Mouse (Mus musculus) gastrocnemius, postnatal 14 days (tissue): ENCODE results near the gene Mfsd4b1. TPM values are rescaled to one million over a fixed set of nuclear protein-coding genes. Genes with fewer than 3 reads are reported as not detected.
A peak's percentile ranks its signal among the peaks of the same experiment; 100 is the strongest.

Experiments used
- DNase-seq: peaks from one replicate; pipeline ENCODE4 v3.0.0; 2021; ENCODE audit warnings: mixed read lengths
- intact Hi-C: fragments of 180-260 bp; cut with DNase I; formaldehyde crosslinking; loops from one replicate; pipeline ENCODE4 v1.15.1; 2025; ENCODE audit warnings: low total_unique reads
- long read RNA-seq, 2 experiments: library from polyadenylated mRNA; stranded (forward); transcript quantifications; one replicate each; pipeline ENCODE4 v2.0.0; 2021
- total RNA-seq, 2 experiments: library from RNA; stranded (reverse); gene quantifications; 2 replicates each; pipeline ENCODE4 v1.2.3; 2021

Gene Mfsd4b1
- under 1 TPM; 0.39 to 0.60 TPM for total RNA-seq
- long read RNA-seq, experiment 1, partial matches to known transcripts: 0 of 8 reads
- long read RNA-seq, experiment 1, other reads (novel, unspliced or antisense): 6 of 8 reads
- long read RNA-seq, experiment 2, partial matches to known transcripts: 0 of 1 reads
- long read RNA-seq, experiment 2, other reads (novel, unspliced or antisense): 1 of 1 reads

DNA sequence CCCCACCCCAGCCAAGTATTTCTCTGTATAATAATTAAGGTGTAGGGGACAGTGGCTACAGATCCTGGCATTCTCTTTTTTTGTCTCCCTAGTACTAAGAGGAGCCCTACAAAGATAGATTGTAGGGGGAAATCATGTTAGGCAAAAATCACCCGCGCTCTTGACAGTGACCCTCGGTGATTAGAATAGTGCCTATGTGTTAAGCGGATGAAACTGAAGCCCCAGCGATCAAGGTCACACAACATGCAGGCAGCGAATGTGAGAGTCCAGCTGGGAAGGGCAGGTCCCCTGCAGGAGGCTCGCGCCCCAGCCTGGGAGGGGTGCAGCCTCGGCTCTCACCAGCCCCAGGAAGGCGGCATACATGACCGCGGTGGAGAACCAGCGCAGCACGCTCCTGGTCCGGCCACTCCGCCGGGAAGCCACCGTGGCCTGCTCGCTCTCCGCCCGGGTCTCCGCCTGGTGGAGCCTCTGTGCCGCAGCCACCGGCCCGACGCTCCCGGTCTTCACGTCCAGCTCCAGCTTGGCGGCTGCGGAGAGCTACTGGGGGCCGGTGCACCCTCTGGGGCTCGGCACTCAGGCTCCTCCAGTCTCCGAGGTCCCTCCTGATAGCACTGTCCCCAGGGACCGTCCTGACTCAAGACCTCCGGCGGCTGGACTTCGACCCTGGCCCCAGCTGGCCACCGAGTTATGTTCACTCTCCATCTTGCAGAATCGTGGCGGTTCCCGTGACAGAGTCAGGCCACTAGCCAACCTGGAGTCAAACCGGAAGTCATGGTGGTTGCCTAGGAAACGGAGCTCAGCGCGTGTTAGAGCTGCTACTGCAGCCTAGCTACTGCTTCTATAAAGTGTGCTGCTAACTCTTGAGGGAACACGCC, at the start of gene Mfsd4b1:
Mfsd4b1 (minus strand) TSS at position 715 of the 875 bp plus-strand sequence.
- peak; percentile 82 for DNase-seq
- intact Hi-C loops: no loop called here

DNA sequence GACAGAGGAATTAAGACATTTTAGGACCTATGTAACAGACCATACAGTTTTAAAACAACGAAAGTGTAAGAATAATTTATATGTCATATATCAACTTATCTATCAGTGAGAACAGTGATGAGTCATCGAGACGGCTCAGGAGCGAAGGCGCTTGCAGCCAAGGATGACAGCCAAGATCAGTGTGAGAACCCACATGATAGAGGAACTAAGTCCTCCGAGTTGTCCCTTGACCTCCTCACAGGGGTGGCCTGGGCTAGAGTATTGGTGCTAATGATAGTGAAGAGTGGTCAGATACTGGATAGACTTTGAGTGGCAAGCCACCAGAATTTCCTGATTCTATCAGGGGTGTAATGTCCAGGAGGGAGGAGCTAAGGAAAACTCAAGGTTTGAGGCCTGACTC, 48.5 kb upstream of the Mfsd4b1 start:
- intact Hi-C loops: no loop called here
- no peak for DNase-seq

DNA sequence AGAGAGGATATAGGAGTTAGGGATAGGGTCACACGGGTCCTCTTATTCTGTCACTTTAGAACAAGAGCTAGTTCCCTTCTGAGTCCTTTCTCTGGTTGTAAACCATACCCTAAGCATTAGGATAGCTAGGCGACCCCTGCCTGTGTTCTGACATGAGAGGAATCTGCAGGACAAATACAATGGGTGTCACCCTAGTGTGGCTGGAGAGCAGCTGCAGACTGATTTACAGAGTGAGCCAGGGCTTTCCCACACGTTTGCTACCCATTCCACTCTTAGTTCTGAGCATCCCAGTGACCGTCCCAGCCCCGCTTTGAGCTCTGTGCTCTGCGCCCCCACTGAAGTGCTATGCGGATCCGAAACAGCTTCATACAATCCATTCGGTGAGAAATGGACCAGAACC, 45.6 kb upstream of the Mfsd4b1 start:
- intact Hi-C loops: no loop called here

DNA sequence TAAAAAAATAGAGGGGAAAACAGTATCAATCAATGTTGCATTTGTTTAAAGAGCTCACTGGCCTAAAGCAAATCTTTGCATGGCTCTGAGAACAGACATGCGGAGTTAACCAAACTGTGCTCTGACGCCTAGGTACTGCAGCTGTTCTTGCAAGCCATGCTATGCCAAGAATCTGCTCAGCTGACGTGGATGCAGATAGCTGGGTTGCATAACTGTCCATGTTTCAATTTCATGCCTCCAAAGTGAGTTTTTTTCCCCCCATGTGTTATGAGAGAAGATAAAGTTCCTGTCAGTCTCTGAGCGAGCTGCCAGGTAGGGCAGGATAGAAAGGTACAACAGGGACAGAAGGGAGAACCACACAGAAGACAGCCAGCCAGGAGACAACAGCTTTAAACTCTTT, 44.2 kb upstream of the Mfsd4b1 start:
- intact Hi-C loops: loop anchor here (10.0 kb wide), 1 partner anchor 66 kb away; no protein-coding TSS in a partner anchor

More for the DNA sequence above, 45.6 kb upstream of the Mfsd4b1 start:
- no peak for DNase-seq

DNA sequence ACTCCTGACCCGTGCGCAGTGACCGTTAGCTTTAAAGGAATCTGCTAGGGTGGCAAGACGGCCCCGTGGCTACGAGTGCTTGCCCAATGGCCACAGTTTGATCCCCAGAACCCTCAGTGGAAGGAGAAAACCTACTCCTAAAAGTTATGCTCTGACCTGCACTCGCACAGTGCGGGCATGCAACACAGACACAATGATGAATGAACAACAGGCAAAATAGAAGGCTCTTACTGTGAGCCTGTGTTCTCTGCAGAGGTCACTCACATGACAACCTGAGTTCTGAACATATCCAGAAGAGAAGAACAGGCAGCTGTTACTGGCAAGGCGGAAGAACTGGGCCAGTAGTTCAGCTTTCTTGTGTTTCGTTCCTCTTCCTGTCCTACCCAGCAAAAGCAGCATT, 43.5 kb upstream of the Mfsd4b1 start:
- DNase-seq: no peak
- intact Hi-C loops: loop anchor here (10.0 kb wide), 1 partner anchor 66 kb away; no protein-coding TSS in a partner anchor

More for the DNA sequence above, 44.2 kb upstream of the Mfsd4b1 start:
- peak; percentile 33 for DNase-seq

DNA sequence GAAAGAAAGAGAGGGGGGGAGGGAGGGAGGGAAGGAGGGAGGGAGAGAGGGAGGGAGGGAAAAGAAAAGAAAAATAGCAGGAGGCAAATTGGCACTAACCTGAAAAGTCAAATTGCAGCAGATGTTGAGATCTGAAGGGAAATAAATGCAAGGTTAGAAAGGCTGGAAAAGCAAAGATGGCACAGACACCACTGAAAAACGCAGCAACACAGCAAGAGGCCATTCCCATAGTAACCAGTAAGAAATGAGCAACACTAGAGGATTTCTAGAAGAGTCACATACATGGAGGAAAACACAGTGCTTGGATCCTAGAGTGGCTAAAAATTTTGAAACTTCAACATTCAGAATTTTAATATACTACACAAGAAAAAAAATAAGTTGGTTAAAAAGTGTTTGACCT, 42.5 kb upstream of the Mfsd4b1 start:
- DNase-seq: no peak
- intact Hi-C loops: loop anchor here (10.0 kb wide), 1 partner anchor 67 kb away; no protein-coding TSS in a partner anchor

DNA sequence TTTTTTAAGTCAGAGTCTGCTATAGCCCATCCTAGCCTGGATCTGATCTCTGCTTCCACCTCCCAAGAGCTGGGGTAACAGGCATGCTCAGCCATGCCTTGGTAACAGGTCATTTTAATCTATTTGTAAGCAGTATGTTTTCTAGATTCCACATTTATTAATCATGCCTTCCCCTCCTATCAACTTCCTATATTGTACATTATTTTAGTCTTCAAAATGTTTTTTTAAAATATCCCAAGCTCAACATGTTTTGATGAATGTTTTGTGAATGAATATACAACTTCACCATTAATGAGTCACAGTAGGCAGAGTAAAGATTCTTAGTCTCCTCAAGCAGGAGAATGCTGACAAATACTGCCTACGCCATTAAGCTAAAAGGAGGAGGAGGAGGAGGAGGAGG, 42.0 kb upstream of the Mfsd4b1 start:
- intact Hi-C loops: loop anchor here (10.0 kb wide), 1 partner anchor 68 kb away; no protein-coding TSS in a partner anchor
- DNase-seq: no peak

DNA sequence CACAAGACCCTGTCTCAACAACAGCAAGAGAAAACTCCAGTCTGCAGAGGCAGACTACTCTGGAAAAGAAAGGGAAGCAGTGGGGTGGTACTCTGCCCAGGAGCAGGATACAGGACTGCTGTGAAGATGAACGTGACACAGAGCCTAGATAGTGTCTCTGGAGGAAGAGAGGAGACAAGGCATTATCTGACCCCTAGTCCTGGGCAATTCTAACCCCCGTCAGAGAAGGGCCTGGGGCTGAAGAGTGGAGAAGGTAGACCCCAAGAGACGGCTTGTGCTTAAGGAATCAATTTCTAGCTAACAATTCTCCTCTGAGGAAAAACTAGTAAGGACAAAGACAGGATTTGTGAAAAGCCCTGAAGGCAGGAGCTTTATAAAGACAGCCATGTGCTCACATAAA, 40.3 kb upstream of the Mfsd4b1 start:
- DNase-seq: no peak
- intact Hi-C loops: loop anchor here (10.0 kb wide), 1 partner anchor 69 kb away; no protein-coding TSS in a partner anchor

DNA sequence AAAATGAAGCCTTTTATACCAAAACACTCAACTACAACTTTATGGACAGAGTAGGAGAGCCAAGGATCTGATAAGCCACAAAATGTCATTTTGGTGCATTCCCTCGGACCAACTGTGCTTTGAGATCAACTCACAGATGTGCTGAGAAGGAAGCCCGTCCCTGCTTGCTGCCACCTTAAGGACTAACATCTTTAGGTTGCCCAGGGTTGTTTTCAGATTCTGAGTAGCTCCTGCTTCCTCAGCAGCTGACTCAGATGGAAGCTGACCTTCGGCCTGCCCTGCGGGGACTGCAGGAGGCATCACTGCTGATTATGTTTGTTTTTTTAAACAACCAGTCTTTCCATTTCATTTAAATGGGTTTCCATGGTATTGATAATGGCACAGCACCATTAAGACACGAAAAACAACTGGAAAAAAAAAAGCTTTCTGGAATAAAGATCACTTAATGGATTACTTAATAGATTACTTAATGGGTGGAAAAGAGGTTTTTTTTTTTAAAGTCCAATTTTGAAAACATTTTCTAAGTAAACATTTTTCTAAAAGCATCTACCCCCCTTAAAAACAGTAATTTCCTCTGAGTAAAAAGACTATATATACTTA, 38.3 kb upstream of the Mfsd4b1 start:
- DNase-seq: no peak
- intact Hi-C loops: loop anchor here (10.0 kb wide), 1 partner anchor 71 kb away; no protein-coding TSS in a partner anchor

DNA sequence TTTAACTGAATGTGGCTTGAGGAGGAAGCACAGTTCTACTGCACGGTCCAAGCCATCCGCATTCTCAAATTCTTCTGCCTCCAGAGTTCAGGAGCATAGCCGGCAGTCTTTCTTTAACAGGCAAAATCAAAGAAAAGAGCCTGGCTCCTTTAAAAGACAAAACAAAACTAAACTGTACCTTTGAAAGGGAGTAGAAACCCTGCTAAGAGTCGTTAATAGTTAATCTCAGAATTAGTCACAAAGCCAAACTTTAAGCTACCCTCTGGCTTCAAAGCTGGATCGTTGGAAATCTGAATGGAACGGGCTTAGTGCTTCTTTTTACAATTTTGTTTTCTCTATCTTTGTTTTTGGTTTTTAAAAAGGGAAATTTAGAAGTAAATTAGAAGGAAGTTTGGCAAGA, 37.7 kb upstream of the Mfsd4b1 start:
- DNase-seq: no peak

DNA sequence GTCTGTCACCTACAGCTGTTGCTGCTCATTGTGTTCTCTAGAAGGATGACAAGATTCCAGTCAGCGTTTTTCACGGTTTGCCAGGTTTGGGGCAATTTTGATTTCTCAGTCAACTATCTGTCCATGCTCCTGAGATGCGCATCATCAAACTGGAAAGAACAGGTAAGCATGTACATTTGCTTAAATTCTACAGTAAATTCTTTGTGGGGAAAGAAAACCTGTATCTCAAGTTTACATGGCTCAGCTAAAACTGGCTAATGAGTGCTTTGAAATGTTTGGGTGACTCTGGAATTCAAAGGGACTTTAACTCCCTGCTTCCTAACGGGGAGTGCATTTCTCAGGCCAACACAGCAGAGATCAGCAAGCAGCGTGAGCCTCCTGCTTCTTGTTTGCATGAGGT, 36.9 kb upstream of the Mfsd4b1 start:
- intact Hi-C loops: loop anchor here (10.0 kb wide), 1 partner anchor 73 kb away; no protein-coding TSS in a partner anchor
- DNase-seq: no peak

More for the DNA sequence above, 37.7 kb upstream of the Mfsd4b1 start:
- intact Hi-C loops: loop anchor here (10.0 kb wide), 1 partner anchor 72 kb away; no protein-coding TSS in a partner anchor

DNA sequence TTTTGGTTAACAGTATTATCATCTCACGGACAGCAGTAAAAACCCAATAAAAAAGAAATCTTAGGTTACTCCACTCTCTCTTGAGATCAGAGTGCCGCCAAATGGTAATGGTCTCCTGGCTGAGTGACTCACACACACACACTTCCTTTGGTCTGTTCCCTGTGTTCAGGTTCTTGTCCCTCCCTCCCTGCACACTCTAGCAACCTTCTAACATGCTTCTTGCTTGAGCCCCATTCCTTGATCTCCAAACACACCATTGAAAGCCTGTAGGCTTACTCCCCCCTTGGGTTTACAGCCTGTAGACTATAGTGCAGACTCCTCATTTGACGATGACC, 33.7 kb upstream of the Mfsd4b1 start:
- DNase-seq: no peak
- intact Hi-C loops: no loop called here

DNA sequence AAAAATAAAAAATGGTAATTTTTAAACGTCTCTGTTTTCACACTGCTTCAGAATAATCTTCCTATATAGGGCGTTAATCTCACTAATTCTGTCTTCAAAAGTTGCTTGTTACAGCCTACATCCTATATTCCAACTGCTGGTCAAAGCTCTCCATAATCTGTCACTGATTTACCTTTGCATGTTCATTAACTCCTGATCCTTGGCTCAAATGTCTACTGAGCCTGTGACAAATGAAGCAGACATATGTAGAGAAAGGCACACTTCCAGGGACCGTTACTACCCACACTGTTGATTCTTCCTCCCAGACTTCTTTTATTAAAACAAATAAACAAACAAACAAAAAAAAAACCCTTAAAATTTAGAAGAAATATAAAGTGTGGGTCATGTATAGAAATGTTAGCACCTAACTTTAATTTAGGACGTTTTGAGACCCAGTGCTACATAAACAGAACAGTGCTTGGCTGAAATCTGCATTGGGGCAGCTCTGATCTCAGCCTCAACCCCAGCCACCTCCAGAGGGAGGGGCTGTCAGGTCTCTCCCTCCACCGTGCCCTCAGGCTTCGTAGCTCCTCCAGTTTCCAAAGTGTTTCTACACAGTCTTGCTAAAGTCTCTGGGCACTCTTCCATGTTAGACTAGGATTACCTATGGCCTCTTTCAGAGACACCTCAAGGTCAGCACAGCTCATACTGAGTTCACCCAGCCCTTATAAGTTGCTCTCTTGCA, 33.2 kb upstream of the Mfsd4b1 start:
- no peak for DNase-seq
- intact Hi-C loops: no loop called here

DNA sequence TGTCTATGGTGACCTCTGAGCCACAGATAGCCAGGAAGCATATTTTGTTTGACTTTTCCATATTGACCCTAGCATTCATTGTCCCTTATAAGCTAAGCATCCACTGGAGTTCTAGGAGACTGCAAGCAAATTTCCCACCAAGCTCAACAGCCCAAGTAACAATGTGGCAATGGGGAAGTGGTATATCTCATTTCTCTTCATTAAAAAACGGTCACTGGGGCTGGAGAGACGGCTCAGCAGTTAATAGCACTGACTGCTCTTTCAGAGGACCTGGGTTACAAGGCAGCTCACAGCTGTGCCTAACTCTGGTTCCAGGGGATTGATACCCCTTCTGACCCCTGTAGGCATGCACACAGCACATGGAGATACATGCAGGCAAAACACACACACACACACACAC, 32.5 kb upstream of the Mfsd4b1 start:
- intact Hi-C loops: no loop called here
- DNase-seq: no peak

DNA sequence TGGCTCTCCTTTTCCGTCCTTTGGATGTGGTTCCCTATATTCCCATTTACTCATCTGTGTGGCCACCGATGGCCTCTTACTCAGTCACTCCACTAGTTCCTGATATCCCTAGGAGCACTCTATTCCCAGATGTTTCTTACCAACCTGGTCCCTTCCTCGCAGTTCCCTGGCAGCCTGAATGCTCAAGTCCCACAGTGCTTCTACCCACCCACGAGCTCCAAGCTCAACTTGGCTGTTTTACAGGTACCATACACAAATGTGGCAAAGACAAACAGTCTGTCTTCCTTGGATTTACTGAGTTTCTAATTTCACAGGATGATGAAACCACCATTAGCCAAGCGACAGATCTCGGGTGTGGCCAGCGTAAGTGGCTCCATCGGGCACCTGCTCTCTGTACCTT, 29.4 kb upstream of the Mfsd4b1 start:
- intact Hi-C loops: no loop called here
- no peak for DNase-seq

DNA sequence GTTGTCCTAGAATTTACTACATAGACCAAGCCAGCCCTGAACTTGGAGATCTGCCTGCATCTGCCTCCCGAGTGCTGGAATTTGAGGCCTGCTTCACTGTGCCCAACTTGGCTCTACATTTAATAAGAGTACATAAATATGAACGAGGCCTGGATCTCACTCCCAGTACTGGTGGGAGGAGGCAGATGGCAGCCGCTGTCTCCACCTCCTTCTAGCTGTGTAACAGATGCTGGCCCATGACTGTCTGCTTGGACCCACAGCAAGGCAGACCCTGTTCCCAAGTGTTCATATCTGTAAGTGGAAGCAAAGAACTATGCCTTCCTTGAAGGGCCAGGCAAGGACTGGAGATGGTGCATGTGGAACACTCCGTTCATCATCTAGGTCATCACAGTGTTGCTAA, 28.8 kb upstream of the Mfsd4b1 start:
- DNase-seq: no peak
- intact Hi-C loops: loop anchor here (2.0 kb wide), 1 partner anchor 159 kb away; no protein-coding TSS in a partner anchor

DNA sequence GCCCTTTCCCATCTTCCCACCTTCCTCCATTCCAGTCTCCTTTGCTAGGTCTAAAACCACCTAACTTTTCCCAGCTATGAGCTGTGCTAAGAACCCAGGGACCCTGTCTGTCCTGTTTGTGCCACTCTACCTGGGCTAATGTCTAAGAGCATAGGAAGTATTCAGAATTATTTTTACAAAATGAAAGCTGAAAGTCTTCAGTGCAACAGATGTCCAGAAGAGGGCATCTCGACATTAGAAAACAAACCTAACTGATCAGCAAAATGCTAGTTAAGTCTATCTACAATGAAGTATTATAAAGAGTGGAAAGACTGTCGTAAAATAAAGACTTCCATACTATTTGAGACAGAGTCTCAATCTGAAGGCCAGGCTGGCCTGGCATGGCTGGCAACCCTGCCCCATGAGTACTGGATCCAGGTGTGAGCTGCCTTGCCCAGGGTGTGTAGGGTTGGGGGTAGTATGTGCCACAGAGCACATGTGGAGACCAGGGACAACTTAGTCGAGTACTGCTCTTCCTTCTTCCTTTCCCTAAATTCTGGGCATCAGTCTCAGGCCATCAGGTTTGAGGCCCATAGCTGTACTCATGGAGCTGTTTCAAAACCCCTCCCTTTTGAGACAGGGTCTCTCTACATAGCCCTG, 28.3 kb upstream of the Mfsd4b1 start:
- no peak for DNase-seq
- intact Hi-C loops: loop anchor here (2.0 kb wide), 1 partner anchor 159 kb away; no protein-coding TSS in a partner anchor

DNA sequence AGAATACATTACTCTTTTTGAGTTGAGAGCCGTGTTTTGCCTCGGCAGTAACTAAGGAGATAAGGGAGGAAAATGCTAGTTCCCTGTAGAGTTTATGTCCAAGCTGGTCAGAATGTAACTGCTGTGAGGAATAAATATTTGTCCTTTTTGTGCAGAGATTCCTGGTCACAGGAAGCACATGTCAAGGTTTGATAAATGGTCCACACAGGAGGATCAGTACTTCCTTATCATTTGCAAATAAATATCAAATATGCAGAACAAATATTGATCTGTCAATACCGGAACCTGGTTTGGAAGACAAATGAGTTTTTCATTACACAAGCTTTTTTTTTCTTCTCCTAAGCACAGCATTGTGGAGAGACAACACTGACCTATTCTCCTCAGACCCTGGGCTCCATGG, 26.9 kb upstream of the Mfsd4b1 start:
- intact Hi-C loops: loop anchor here (2.0 kb wide), 1 partner anchor 161 kb away; no protein-coding TSS in a partner anchor
- no peak for DNase-seq

DNA sequence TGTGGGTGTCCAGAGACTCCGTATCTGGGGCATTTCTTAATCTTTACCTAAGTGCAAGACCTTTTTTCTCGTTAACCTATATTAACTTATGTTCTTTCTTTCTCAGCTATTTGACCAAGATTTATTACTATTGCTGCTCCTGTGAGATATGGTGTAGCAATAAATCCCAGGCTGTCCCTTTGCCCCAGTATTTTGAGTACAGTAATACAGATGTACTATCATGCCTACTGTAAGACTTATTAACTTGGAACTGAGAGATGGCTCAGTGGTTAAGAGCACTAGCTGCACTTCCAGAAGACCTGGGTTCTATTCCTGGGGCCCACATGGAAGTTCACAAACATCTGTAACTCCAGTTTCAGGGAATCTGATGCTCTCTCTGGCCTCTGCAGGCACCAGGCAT, 25.7 kb upstream of the Mfsd4b1 start:
- DNase-seq: no peak
- intact Hi-C loops: no loop called here
